Mouse (Mus musculus) stomach, postnatal 0 days (tissue): ENCODE results near the gene Gabarapl2. TPM values are rescaled to one million over a fixed set of nuclear protein-coding genes. Genes with fewer than 3 reads are reported as not detected.
A peak's percentile ranks its signal among the peaks of the same experiment; 100 is the strongest.

Experiments used
- ATAC-seq: fragments of 200-750 bp; cut with Nextera tagmentation; 2 replicates; pipeline ENCODE4 v1.8.0; 2017; ENCODE audit not compliant: low FRiP score, low TSS enrichment
- DNase-seq: peaks from one replicate; pipeline ENCODE4 v3.0.0-alpha.2; 2016; ENCODE audit warnings: low spot score
- H3K27ac ChIP-seq: fragments of 300-500 bp; sonication (generic); replicated peaks from 2 replicates; pipeline ENCODE4 v1.5.1; 2014; ENCODE audit warnings: mild to moderate bottlenecking, control low read depth
- H3K27me3 ChIP-seq: fragments of 300-500 bp; sonication (generic); 2 replicates; pipeline ENCODE4 v1.6.1; 2014; ENCODE audit warnings: low read length; ENCODE audit not compliant: control insufficient read depth, insufficient read depth
- H3K36me3 ChIP-seq: fragments of 300-500 bp; sonication (generic); 2 replicates; pipeline ENCODE4 v1.6.1; 2014; ENCODE audit warnings: low read length, mixed read lengths; ENCODE audit not compliant: control insufficient read depth, insufficient read depth
- H3K4me1 ChIP-seq: fragments of 300-500 bp; sonication (generic); replicated peaks from 2 replicates; pipeline ENCODE4 v1.6.1; 2014; ENCODE audit warnings: antibody characterized with exemption; ENCODE audit not compliant: control insufficient read depth, insufficient read depth
- H3K4me2 ChIP-seq: fragments of 300-500 bp; sonication (generic); replicated peaks from 2 replicates; pipeline ENCODE4 v1.6.1; 2014; ENCODE audit warnings: low read depth, mild to moderate bottlenecking, control low read depth, moderate library complexity
- H3K4me3 ChIP-seq: fragments of 300-500 bp; sonication (generic); 2 replicates; pipeline ENCODE4 v1.5.1; 2014; ENCODE audit warnings: low read depth, low read length, control low read depth
- H3K9ac ChIP-seq: fragments of 300-500 bp; sonication (generic); 2 replicates; pipeline ENCODE4 v1.6.1; 2014; ENCODE audit warnings: mild to moderate bottlenecking, low read length, control low read depth, mixed read lengths
- H3K9me3 ChIP-seq: fragments of 300-500 bp; sonication (generic); 2 replicates; pipeline ENCODE4 v1.6.1; 2016; ENCODE audit warnings: low read length; ENCODE audit not compliant: control insufficient read depth
- CTCF ChIP-seq: IDR thresholded peaks from 2 replicates; pipeline ENCODE4 v1.5.1; 2016; ENCODE audit warnings: antibody characterized with exemption, low read depth, mild to moderate bottlenecking, moderate library complexity
- EP300 ChIP-seq: optimal IDR thresholded peaks from 2 replicates; pipeline ENCODE3; 2016; ENCODE audit warnings: antibody characterized with exemption
- WGBS: fragments of 180-500 bp; shearing (Covaris S2); extraction: QIAGEN DNeasy Blood & Tissue Kit; methylation state at CpG from one replicate; pipeline ENCODE4 v1.1.7; 2014; 5-methylcytosine and 5-hydroxymethylcytosine counted together
- polyA plus RNA-seq: library from polyadenylated mRNA; unstranded; fragments of >200 nt; fragmentation: Nextera tagmentation; extraction: Ambion mirVana; gene quantifications from 2 replicates; pipeline ENCODE4 v1.2.1, GENCODE M21; 2015

Gabarapl2 gene
- polyA plus RNA-seq, result 290 and 292 TPM in 2 replicates

DNA sequence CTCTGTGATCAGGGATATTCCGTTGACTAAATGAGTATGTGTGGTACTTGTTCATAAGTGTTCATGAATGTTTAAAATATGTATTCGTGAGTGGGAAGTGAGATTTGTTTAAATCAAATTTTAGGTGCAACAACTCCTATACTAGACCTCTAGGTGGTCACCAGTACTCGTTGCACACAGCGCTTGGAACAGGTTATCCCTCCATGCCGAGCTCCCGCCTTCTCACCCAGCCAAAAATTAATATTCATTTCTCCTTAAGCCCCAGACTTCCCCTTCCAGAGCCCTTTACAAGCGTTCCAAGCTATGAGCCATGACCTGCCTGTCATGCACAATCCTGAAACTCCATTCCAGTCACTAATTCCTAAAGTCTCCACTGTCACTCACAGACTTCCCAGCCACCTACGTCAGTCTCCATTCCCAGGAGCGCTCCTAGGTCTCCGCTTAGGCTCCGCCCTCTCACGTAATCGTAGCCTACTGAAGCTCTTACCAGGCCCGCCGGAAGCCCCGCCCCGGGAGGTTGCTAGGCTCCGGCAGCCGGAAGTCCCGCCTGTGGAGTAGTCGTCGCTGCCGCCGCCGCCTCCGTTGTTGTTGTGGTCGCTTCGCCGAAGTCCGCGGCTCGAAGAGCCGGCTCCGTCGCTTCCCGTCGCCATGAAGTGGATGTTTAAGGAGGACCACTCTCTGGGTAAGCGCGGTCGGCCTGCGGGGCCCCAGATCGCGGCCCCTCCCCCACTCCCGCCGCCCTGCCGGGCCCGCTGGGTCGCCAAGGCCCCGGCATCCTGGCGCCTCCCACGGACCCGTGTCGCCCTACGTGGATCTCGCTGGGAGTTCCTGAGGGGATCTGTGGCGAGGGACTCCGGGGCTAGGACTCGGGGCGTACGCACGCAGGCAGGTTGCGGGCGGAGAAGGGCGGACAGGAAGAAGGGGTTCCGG, at the start of gene Gabarapl2:
Gene Gabarapl2, plus strand, starts transcription at position 533 of the 930 bp plus-strand sequence.
- Histone ChIP-seq H3K4me3 (peak within 1 kb of the TSS; percentile 76), H3K27me3 (no peaks in the 10 kb centered on the region), H3K27ac (peak within 1 kb of the TSS; percentile 81), H3K4me2 (peak within 1 kb of the TSS; percentile 78), H3K4me1 (no peaks in the 10 kb centered on the region; the same call in 1 of the 2 replicates), H3K9me3 (no peaks in the 10 kb centered on the region), H3K9ac (peak within 1 kb of the TSS; percentile 88), H3K36me3 (peaks cover 2% of the 10 kb centered on the region; the same call in 1 of the 2 replicates)
- peak; percentile 97 for DNase-seq
- under 1% methylated on average over 65 of the region's 65 CpGs for WGBS
- TF ChIP-seq EP300 (peak; percentile 48), CTCF (no peak)
- peak; percentile 95 for ATAC-seq

DNA sequence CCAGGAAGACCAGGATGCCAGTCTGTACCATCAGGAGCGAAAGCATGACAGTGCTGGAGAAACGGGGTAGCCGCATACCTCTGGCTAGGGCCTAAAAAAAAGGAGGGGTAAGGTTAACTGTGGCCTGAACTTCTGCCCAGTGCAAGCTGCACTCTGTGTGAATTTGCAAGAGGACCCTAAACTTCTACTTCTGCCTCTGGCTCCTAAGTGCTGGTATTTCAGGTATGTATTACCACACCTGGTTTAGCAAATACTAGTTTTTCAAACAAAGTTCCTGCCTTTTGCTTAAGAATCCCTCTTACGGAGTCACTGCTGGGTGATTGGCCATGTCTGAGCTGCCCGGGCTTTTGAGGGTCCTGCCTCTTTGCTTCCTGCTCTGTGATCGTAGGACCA, 49.6 kb upstream of the Gabarapl2 start:
- H3K27ac ChIP-seq, result no peak overlapping the region
- ATAC-seq (0 out of 2 replicates have a peak, but pooled peaks have one; percentile 10), DNase-seq (no peak)
- no peak overlapping the region for H3K4me3 ChIP-seq
- H3K4me1 ChIP-seq, result no peaks in the 10 kb centered on the region
- H3K9ac ChIP-seq, result no peak overlapping the region
- 53% methylated on average over 6 of the region's 6 CpGs for WGBS
- TF ChIP-seq EP300 (no peak), CTCF (no peak)
- H3K9me3 ChIP-seq, result no peaks in the 10 kb centered on the region
- peaks cover 10% of the 10 kb centered on the region; the same call in 1 of the 2 replicates for H3K27me3 ChIP-seq
- H3K36me3 ChIP-seq, result no peaks in the 10 kb centered on the region
- no peak overlapping the region for H3K4me2 ChIP-seq

DNA sequence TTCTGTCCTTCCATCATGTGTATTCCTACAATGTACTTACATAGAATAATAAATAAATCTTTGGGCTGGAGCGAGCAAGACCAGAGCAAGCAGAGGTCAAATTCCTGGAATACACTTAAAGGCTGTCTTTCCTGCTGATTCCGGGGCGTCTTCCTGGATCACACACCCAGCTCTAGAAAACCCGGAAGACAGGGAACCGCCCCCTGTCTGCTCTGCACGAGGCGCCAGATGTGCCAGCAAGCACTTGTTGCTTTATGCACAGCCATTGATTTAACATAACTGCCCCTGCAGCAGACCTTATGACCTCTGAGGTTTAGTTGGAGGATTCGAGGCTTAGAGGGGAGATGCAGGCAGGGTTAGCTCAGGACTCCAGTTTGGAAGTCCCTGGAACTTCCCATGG, 48.5 kb upstream of the Gabarapl2 start:
- Histone ChIP-seq H3K9ac (no peak overlapping the region), H3K27ac (no peak overlapping the region), H3K4me3 (no peak overlapping the region), H3K4me1 (no peaks in the 10 kb centered on the region), H3K36me3 (no peaks in the 10 kb centered on the region), H3K9me3 (no peaks in the 10 kb centered on the region), H3K27me3 (peaks cover 10% of the 10 kb centered on the region; the same call in 1 of the 2 replicates), H3K4me2 (no peak overlapping the region)
- no peak for ATAC-seq
- 16% methylated on average over 8 of the region's 8 CpGs for WGBS
- no peak for DNase-seq
- no peak for TF ChIP-seq CTCF
- no peak for TF ChIP-seq EP300

DNA sequence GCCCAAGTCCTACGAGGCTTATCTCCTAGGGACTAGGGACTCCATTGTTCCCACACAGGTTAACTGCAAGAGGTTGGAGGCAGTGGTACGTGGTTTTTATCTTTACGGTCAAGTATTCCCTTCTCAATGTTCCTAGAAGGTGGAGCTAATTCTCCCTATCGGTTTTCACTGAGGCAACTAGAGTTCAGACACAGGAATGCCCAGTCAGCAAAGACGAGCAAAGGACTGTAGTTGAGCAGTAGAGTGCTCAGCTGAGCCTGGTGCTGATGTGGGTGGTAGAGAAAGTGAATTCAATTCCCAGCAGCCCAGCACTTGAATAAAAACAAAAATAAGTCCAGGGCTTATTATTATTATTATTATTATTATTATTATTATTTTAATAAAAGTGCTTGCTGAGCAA, 47.9 kb upstream of the Gabarapl2 start:
- no peak for DNase-seq
- Histone ChIP-seq H3K9me3 (no peaks in the 10 kb centered on the region), H3K27ac (no peak overlapping the region), H3K4me1 (no peaks in the 10 kb centered on the region), H3K4me2 (no peak overlapping the region), H3K27me3 (peaks cover 10% of the 10 kb centered on the region; the same call in 1 of the 2 replicates), H3K4me3 (no peak overlapping the region), H3K9ac (no peak overlapping the region), H3K36me3 (no peaks in the 10 kb centered on the region)
- no peak for ATAC-seq
- TF ChIP-seq EP300 (no peak), CTCF (no peak)
- 48% methylated on average over 5 of the region's 5 CpGs for WGBS

- H3K4me1 ChIP-seq, result no peaks in the 10 kb centered on the region
- no peak overlapping the region for H3K9ac ChIP-seq
- H3K27me3 ChIP-seq, result peaks cover 7% of the 10 kb centered on the region; the same call in 1 of the 2 replicates
- no peak for TF ChIP-seq EP300
- TF ChIP-seq CTCF, result peak; percentile 56
- H3K36me3 ChIP-seq, result no peaks in the 10 kb centered on the region
- no peak overlapping the region for H3K27ac ChIP-seq
- WGBS, result 85% methylated on average over 7 of the region's 7 CpGs
- no peak overlapping the region for H3K4me2 ChIP-seq
- H3K9me3 ChIP-seq, result no peaks in the 10 kb centered on the region
- ATAC-seq (no peak), DNase-seq (no peak)
- H3K4me3 ChIP-seq, result no peak overlapping the region
Observed at GRCm38 (mm10) chr8:111894955-111895354, 45.5 kb upstream of the Gabarapl2 start.

DNA sequence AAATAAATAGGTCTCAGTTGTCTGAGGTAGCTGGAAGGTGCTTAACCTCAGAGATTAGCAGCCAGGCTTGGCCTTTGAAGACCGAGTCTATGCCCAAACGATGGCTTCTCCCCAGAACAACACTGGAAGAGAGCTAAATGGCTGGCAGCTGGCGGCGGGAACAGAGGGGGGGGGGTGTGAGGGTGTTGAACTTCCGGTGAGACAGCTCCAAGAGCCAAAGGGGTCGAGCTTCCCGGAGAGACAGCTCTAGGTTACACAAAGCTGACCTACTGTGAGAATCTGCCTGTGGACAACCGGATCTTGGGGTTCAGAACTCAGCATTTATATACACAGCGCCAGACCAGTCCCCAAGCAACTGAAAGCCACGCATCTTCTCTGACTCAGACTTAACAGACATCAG, 41.9 kb upstream of the Gabarapl2 start:
- H3K27ac ChIP-seq, result no peak overlapping the region
- no peak for ATAC-seq
- no peak overlapping the region for H3K9ac ChIP-seq
- H3K4me3 ChIP-seq, result no peak overlapping the region
- no peaks in the 10 kb centered on the region for H3K4me1 ChIP-seq
- WGBS, result 37% methylated on average over 10 of the region's 10 CpGs
- H3K27me3 ChIP-seq, result no peaks in the 10 kb centered on the region
- no peaks in the 10 kb centered on the region for H3K9me3 ChIP-seq
- TF ChIP-seq CTCF, result no peak
- no peak for TF ChIP-seq EP300
- no peak for DNase-seq
- H3K4me2 ChIP-seq, result no peak overlapping the region
- H3K36me3 ChIP-seq, result no peaks in the 10 kb centered on the region
